Mouse (Mus musculus) cerebellum, postnatal 36 days (tissue): ENCODE results near the gene Ephb1.
A peak's percentile ranks its signal among the peaks of the same experiment; 100 is the strongest.

Source experiments
- DNase-seq, 2 experiments: peaks; one replicate each; pipeline ENCODE4 v3.0.0; 2021 to 2022; ENCODE audit warnings: mixed read lengths in 2 of 2

Ephb1 gene

GRCm38 (mm10) chr9:102241546-102241945, 112.9 kb downstream of the Ephb1 start:
- DNase-seq: peak; percentile 47 to 58

GRCm38 (mm10) chr9:102240215-102240614, 114.3 kb downstream of the Ephb1 start:
- peak; percentile 32 to 39 for DNase-seq

GRCm38 (mm10) chr9:102235444-102235951, 119.0 kb downstream of the Ephb1 start:
- no peak for DNase-seq

- peak; percentile 59 to 74 for DNase-seq
Observed at GRCm38 (mm10) chr9:102231248-102231647, 123.2 kb downstream of the Ephb1 start.

- DNase-seq: peak; percentile 34 to 45
Observed at GRCm38 (mm10) chr9:102216746-102217566, 137.5 kb downstream of the Ephb1 start.

- no peak for DNase-seq
Observed at GRCm38 (mm10) chr9:102212036-102212383, 142.5 kb downstream of the Ephb1 start.

DNA sequence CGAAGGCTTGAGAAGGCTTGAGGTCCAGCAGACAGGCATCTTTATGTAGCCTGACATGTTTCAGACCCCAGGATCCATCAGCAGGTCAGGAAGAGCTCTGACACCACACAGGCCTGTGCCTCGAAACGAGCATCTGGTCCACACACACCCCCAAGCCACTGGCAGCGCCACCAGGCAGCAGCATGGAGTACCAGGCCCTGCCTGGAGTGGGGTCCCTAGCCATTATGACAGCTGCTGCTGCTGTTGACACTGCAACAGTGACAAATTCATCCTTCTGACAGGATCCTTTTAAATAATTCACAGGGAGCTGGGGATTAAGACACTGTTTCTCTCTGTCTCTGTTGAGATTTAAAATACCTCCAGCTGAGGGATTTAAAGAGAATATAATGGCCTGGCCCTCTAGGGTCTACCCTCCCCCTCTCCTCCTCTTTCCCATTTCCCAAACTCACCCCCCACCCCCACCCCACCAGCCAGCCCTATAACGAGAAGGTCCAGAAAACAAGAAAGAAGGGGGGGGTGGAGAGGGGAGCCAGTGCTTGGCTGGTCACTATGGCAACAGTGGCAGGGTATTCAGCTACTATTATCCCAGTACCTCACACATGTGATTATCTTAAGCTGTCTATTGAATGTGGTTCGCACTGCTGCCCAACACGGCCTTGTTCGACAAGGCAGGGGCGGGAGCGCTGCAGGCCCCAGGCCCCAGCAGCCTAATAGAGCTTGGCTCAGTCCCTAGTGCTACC, 143.0 kb downstream of the Ephb1 start:
- no peak for DNase-seq

- DNase-seq: no peak
Observed at GRCm38 (mm10) chr9:102205518-102205917, 149.0 kb downstream of the Ephb1 start.

DNA sequence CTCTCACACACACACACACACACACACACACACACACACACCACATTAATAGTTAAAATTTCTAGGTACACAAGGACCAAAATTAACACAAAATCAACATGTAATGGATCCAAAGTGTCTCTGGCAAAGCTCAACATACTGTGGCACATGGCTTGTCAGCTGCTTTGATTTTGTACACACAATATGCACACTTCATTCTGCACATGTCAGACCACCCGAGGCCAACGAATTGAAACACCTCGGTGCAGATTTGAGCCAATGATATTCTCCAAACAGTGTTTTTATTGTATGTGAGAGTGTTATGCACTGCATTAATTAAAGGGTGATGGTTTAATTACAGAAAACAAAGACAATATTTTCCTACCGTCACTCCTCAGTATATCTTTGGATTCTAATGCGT, 152.6 kb downstream of the Ephb1 start:
- DNase-seq: no peak

GRCm38 (mm10) chr9:102196856-102197255, 157.6 kb downstream of the Ephb1 start:
- no peak for DNase-seq

DNA sequence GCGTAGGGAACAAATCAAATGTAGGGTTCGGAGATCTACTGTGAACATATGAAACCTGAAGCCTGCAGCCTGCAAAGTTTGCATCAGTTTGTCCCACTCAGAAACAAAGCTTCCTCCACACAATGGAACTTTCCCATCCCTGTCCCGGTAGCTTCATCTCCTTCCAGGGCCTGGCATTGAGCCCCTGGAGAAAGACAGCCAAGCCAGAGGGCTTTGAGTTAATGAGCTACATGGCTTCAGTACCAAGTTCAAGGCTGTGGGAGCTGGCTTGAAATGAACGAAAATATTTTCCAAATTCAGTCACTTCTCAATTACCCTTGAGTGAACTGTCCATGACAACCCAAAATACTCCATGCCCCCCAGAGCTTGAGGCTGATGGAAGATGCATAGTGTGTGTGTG, 160.4 kb downstream of the Ephb1 start:
- no peak for DNase-seq

DNA sequence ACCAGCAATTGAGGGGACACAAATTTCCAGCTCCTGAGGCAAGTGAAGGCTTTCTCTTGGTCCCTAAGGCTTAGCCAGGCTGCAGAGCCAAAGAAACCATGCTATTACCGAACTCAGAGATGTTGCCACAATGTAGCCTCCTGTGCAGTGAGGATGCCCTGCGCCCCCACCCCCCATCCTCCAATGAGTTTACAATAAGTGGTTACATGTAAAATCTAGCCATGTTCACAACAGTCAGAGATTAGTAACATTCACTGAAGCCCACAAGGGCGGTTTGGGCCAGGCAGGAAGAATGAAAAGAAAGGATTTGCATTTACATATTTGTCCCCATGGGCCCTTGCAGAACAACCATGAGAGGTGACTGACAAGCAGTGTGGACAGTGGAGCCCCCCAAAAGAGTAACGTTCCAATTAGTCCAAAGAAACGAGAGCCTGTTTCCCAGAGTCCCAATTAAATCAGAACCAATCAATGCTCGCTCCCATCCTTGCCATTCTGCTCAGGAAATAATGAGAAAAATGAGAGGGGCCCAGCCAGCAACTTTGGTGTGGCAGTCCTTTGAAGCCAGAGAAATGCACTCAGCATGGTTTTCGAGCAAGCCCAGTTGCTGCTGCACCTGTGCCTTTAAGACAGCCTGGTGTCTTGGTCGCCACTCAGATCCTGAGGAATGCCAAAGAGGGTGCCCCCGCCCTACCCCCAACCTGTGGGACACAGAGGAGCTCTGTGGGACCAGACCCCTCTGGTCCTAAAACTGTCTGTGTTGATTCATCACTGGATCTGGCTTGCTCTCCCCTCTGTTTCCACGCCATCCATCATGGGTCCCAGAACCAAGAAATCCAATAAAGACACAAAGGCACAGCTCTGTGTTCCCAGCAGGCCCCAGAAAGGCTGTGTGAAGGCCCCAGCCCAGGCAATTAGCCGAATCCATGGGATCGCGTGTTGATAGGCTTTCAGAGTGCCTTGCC, 161.5 kb downstream of the Ephb1 start:
- DNase-seq: no peak

DNA sequence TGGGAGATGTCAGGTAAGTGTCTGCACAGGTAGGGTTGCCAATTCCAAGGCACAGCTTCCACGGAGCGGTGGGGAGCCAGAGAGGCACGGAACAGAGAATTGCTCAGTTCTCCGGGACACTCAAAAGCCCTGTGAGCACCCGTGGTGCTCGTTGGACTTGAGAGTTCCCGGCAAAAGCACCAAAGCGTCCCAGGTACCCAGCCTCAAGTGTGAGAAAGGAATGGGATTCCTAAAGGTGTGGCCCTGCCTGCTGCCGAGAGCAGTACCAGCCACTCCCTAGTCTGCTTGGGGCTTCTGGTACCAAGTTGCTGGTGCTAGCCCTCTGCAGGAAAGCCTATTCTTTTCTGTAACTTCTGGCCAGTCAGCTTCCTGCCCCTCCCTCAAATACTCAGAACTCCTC, 164.4 kb downstream of the Ephb1 start:
- DNase-seq: peak; percentile 28 to 32

DNA sequence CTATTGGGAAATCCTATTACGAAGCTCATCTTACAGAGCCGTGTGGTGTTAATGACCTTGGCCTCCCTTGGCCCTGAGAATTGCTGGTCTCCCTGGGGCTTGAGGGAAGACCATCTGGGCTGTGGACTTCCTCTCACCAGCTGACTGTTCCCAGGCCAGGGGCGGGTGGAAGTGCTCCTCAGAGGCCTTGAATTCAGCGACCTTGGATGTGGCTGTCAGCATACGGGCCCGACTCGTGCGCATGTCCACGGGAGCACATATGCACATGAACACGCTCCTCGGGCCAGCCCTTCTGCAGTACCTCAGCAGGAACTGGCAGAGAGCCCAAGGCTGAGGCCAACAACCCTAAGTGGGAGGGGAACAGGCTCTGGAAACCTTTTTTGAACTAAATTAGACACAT, 165.1 kb downstream of the Ephb1 start:
- DNase-seq: peak; percentile 92

DNA sequence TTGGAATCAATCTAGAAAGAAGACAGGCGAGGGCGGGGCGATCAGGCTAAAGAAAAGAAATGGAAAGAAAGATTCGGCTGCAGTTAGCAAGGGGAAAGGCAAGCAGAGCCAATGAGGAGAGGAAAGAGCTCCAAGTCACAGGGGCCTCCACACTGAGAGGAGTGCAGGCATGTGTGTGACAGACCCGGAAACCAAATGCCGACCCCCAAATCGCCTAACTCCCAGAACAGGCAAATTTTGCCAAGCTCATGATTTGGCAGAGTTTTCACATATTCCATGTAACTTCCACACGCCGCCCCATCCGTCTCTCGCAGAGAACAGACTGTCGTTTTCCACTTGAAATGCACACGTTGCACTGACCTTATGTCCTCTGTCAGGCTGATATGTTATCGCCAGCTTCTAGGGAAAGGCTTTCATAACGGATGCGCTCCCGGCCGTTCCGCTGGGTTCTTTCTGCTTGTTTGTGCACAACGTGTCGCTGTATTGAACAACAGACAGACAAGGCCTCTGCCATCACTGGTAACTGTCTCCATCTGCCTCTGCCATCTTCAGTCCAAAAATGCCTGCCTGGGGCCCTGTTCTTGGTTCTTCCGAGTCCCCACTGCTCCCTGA, 170.7 kb downstream of the Ephb1 start:
- DNase-seq: peak; percentile 30 to 50

- no peak for DNase-seq
Observed at GRCm38 (mm10) chr9:102181810-102182490, 172.5 kb downstream of the Ephb1 start.

DNA sequence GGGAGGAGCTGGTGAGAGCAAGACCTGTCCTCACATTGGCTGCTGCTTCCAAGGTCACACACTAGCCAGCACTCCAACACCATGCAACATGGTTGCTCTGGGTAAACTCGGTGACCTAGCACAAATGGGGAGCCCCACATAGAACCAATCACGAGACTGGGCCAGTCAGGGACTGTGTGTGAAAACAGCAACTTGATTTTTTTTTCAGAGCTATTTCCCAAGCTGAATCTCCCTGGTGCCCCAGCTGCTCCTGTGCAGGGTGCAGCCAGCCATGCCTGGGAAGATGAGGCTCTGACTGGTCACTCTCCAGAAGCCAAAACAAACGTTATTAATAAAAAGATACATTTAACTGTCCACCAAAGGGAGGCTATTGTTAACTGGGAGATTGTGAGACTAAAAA, 173.2 kb downstream of the Ephb1 start:
- DNase-seq: no peak

- no peak for DNase-seq
Observed at GRCm38 (mm10) chr9:102180486-102180885, 174.0 kb downstream of the Ephb1 start.

DNA sequence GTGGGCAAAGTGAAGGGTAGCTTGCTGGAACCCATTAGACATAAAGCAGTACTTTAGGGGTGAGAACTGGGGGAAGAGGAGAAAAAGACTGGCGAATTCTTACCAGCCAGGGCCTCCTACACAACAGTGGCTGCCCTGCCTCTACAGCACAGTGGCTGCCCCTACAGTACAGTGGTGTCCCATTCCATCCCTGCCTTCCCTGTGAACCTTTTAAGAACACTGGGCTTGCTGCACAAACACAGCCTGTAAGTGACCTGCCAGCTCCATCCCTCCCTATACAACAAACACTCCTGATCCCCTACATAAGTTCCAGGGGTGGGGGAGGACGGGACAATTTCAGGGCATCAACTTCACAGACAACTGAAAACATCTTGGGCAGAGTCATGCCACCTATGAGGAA, 174.4 kb downstream of the Ephb1 start:
- DNase-seq: no peak

GRCm38 (mm10) chr9:102169706-102170105, 184.8 kb downstream of the Ephb1 start:
- no peak for DNase-seq

GRCm38 (mm10) chr9:102155876-102156275, 198.6 kb downstream of the Ephb1 start:
- DNase-seq: peak; percentile 30 to 37

- no peak for DNase-seq
Observed at GRCm38 (mm10) chr9:102139181-102139580, 215.3 kb downstream of the Ephb1 start.
